Mouse (Mus musculus) regulatory T cell (primary cell): ENCODE measurements around the gene Kcns1.

Source experiments
- in situ Hi-C: fragments of 300-600 bp; cut with MboI, MseI; formaldehyde crosslinking; loops from one replicate; pipeline ENCODE4 v1.15.1; 2025; ENCODE audit warnings: high pct_unique_total_duplicates

Kcns1 gene

GRCm38 (mm10) chr2:164126533-164126955, 44.4 kb downstream of the Kcns1 start:
- in situ Hi-C loops = no loop called here

GRCm38 (mm10) chr2:164123169-164123766, 47.6 kb downstream of the Kcns1 start:
- in situ Hi-C loops = no loop called here

- in situ Hi-C loops = no loop called here
These were observed 51.4 kb downstream of the Kcns1 start for GRCm38 (mm10) chr2:164119503-164119902.

GRCm38 (mm10) chr2:164115531-164115930, 55.4 kb downstream of the Kcns1 start:
- in situ Hi-C loops = no loop called here

GRCm38 (mm10) chr2:164114051-164114450, 56.9 kb downstream of the Kcns1 start:
- in situ Hi-C loops = no loop called here
